Mouse (Mus musculus): Measurements from ENCODE around the gene Gm3373.
"Not testable (repeated sequence)": the region's sequence is repeated elsewhere in the genome, so short reads cannot be mapped to it uniquely, and the experiment has no call there.

The Gm3373 gene

GRCm38 (mm10) chr14:5741477-5741876, at the start of gene Gm3373:
TSS of gene Gm3373 (minus strand) at chr14:5741577.
- not testable (repeated sequence) for DNase-seq (ENCODE audit: low read depth, low spot score)

DNA sequence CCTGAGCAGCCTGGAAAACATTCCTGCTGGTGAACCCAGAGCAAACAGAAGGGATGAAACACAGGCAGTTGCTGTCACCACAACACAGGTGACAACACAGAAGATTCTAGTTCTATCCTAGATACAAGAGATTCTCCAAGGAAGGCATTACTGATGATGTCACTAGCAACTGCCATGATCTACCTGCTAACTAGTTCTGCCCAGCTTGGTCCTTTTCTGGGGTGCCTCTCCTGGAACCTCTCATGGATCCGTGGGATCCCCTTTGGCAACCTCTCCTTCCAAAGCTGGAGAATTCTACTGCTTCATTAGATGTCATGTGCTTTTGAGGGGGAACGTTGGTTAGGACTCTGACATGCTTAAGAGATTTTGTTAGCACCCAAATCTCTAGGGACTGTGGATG, 54.0 kb downstream of the Gm3373 start, which contains the start of gene Gm9603:
Gene Gm9603 (minus strand): TSS at position 101 of the 400 bp plus-strand sequence.
- DNase-seq (ENCODE audit: low read depth, low spot score), result not testable (repeated sequence)

Data from telencephalon, adult 2 months (tissue).